15 mouse cellular contexts compared by ENCODE assay signal in the genomic region with DNA sequence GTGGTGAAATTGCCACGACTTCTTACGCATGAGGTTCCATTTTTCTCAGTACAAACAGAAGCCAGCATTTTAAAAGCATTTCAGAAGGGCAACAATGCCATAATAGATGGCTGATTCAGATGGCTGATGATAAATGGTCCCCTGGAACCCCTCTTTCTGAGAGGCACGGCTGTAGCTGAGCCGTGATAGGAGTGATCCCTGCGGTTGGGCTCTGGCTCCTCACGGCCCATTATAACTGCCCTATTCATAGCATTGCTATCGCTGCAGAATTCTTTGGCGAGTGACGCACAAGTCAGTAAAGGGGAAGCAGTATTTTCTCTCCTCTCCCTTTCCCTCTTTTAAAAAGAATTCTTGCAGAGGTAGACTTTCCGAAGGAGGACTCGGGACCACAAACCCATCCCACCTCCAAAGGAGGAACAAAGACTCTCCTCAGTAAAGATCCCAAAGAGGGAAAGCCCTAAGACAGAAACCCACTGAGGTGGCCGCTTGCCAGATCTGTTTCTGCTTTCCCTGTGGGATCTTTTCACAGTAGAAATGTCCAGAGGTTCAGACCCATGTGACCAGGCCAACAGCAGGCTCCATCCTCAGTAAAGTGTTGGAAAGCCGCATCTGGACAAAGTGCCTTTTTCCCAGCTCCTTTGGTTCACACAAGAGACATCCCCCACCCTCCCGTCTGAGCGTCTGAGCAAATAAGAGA.
DNase-seq lines count a peak whose midpoint lies in the region; ATAC-seq lines count a peak whose summit lies in the region.
"Had no signal": no experiment of that assay in that cellular context is flagged by ENCODE, and none has a peak within 500 bp of the region (broad histone marks: within the 10 kb centered on the region; RNA-seq: fewer than 3 reads in every experiment).

No protein-coding gene starts in this region.

- H3K9ac ChIP-seq in intestine, embryonic 14.5 days (ENCODE audit: low read length), result no peak overlapping the region
- H3K9ac ChIP-seq in intestine, embryonic 16.5 days (ENCODE audit: low read depth, low read length), result no peak overlapping the region
- 0 out of 2 replicates have a peak overlapping the region, but pooled peaks have one; percentile 46 for H3K9ac ChIP-seq in heart, embryonic 15.5 days
- H3K9ac ChIP-seq: forebrain, embryonic 15.5 days; hindbrain, embryonic 15.5 days had no signal

- no peak overlapping the region for H3K4me2 ChIP-seq in intestine, embryonic 14.5 days (ENCODE audit: low read length)
- no peak overlapping the region for H3K4me2 ChIP-seq in intestine, embryonic 16.5 days (ENCODE audit: low read depth, low read length)
- peak overlapping the region; percentile 54 for H3K4me2 ChIP-seq in heart, embryonic 15.5 days
- H3K4me2 ChIP-seq: forebrain, embryonic 15.5 days; hindbrain, embryonic 15.5 days had no signal

- no peaks in the 10 kb centered on the region; the same call in 1 of the 2 replicates for H3K36me3 ChIP-seq in intestine, embryonic 14.5 days (ENCODE audit: control insufficient read depth, insufficient read depth, low read length)
- H3K36me3 ChIP-seq in intestine, embryonic 16.5 days (ENCODE audit: control insufficient read depth, insufficient read depth, low read length), result no peaks in the 10 kb centered on the region
- H3K36me3 ChIP-seq in heart, embryonic 15.5 days, result no peaks in the 10 kb centered on the region
- H3K36me3 ChIP-seq: forebrain, embryonic 15.5 days; hindbrain, embryonic 15.5 days had no signal

- WGBS in intestine, embryonic 14.5 days, result 89% methylated on average over 15 of the region's 15 CpGs
- WGBS in intestine, embryonic 16.5 days, result 84% methylated on average over 15 of the region's 15 CpGs
- WGBS in heart, embryonic 15.5 days, result 41% methylated on average over 15 of the region's 15 CpGs

- H3K9me3 ChIP-seq in intestine, embryonic 14.5 days (ENCODE audit: control insufficient read depth, low read length), result 0 out of 2 replicates have a peak, but pooled peaks cover 2% of the 10 kb centered on the region
- no peaks in the 10 kb centered on the region for H3K9me3 ChIP-seq in intestine, embryonic 16.5 days (ENCODE audit: control insufficient read depth, low read length)
- H3K9me3 ChIP-seq in heart, embryonic 15.5 days (replicated peaks), result no peaks in the 10 kb centered on the region
- H3K9me3 ChIP-seq: forebrain, embryonic 15.5 days; hindbrain, embryonic 15.5 days had no signal

- DNase-seq in intestine, embryonic 14.5 days (ENCODE audit: low spot score), result peak; percentile 15
- DNase-seq in urinary bladder, adult 2 months (ENCODE audit: low spot score), result peak; percentile 16
- no peak for DNase-seq in urinary bladder, postnatal 10 days (ENCODE audit: low spot score)
- DNase-seq in adipocyte (ENCODE audit: low spot score), result no peak
- no peak for DNase-seq in left cerebral cortex, adult 9 months (ENCODE audit: low spot score in 2 of 2)
- DNase-seq: adrenal gland, postnatal 10 days; cerebellum, adult 11 months; lung, postnatal 14 days; right cerebral cortex, postnatal 4 days had no signal

- H3K4me3 ChIP-seq in intestine, embryonic 14.5 days (ENCODE audit: low read depth, low read length), result no peak overlapping the region
- no peak overlapping the region for H3K4me3 ChIP-seq in intestine, embryonic 16.5 days (ENCODE audit: low read length)
- H3K4me3 ChIP-seq in heart, embryonic 15.5 days, result peak overlapping the region; percentile 37
- H3K4me3 ChIP-seq: forebrain, embryonic 15.5 days; hindbrain, embryonic 15.5 days had no signal

- no peaks in the 10 kb centered on the region for H3K27me3 ChIP-seq in intestine, embryonic 14.5 days (replicated peaks; ENCODE audit: control insufficient read depth, insufficient read depth, low read length)
- H3K27me3 ChIP-seq in intestine, embryonic 16.5 days (replicated peaks; ENCODE audit: control insufficient read depth, insufficient read depth, low read length), result no peaks in the 10 kb centered on the region
- no peaks in the 10 kb centered on the region for H3K27me3 ChIP-seq in heart, embryonic 15.5 days
- H3K27me3 ChIP-seq: forebrain, embryonic 15.5 days; hindbrain, embryonic 15.5 days had no signal

- H3K4me1 ChIP-seq in intestine, embryonic 14.5 days (replicated peaks; ENCODE audit: control insufficient read depth, insufficient read depth, low read length), result no peaks in the 10 kb centered on the region
- no peaks in the 10 kb centered on the region for H3K4me1 ChIP-seq in intestine, embryonic 16.5 days (ENCODE audit: control insufficient read depth, insufficient read depth, low read length)
- H3K4me1 ChIP-seq in heart, embryonic 15.5 days (replicated peaks), result peaks cover 35% of the 10 kb centered on the region
- H3K4me1 ChIP-seq: forebrain, embryonic 15.5 days; hindbrain, embryonic 15.5 days had no signal

- no peak overlapping the region for H3K27ac ChIP-seq in intestine, embryonic 14.5 days (ENCODE audit: low read depth)
- no peak overlapping the region for H3K27ac ChIP-seq in intestine, embryonic 16.5 days (ENCODE audit: low read length)
- H3K27ac ChIP-seq in heart, embryonic 15.5 days, result peak overlapping the region; percentile 97
- H3K27ac ChIP-seq: forebrain, embryonic 15.5 days; hindbrain, embryonic 15.5 days; kidney, postnatal 0 days had no signal

- ATAC-seq in intestine, embryonic 14.5 days (replicated peaks; ENCODE audit: low FRiP score, low TSS enrichment, low read depth), result no peak
- no peak for ATAC-seq in intestine, embryonic 16.5 days
- peak; percentile 85 for ATAC-seq in heart, embryonic 15.5 days (replicated peaks; ENCODE audit: insufficient number of reproducible peaks, insufficient read depth, low FRiP score, low read depth)
- ATAC-seq in erythroid progenitor cell, adult 5-6 weeks (replicated peaks; ENCODE audit: low FRiP score, poor library complexity, severe bottlenecking), result no peak
- ATAC-seq: forebrain, embryonic 15.5 days had no signal

Comparison
In these comparisons a context has a peak if more than half of its experiments do, and no peak if none do; other contexts are left out.
1. DNase-seq: peak in intestine, embryonic 14.5 days (single experiment) and urinary bladder, adult 2 months (single experiment); none in urinary bladder, postnatal 10 days (single experiment), adipocyte (single experiment) and left cerebral cortex, adult 9 months (0 of 2).